ENCODE assay signal across 10 mouse cellular contexts in genomic region chrX:47703080-47703479, GRCm38 (mm10).
DNase-seq lines count a peak whose midpoint lies in the region; ATAC-seq and TF ChIP-seq lines count a peak whose summit lies in the region.
"Had no signal": no experiment of that assay in that cellular context is flagged by ENCODE, and none has a peak within 500 bp of the region (broad histone marks: within the 10 kb centered on the region; RNA-seq: fewer than 3 reads in every experiment).

No protein-coding gene starts in this region.

- DNase-seq in heart, adult 2 months, result no peak
- no peak for DNase-seq in heart, adult 9 months (ENCODE audit: low spot score in 2 of 2)
- peak; percentile 2 for DNase-seq in left cerebral cortex, adult 11 months (ENCODE audit: low spot score)
- no peak for DNase-seq in left cerebral cortex, adult 8-10 months (ENCODE audit: low spot score in 2 of 2)
- peak; percentile 10 for DNase-seq in 416B (ENCODE audit: low read depth)
- DNase-seq in brain, embryonic 14.5 days (ENCODE audit: low read depth), result peak; percentile 7
- DNase-seq in gastrocnemius, postnatal 10 days, result no peak
- DNase-seq: cerebellum, adult 8-10 months had no signal

- no peaks in the 10 kb centered on the region for H3K4me1 ChIP-seq in heart, adult 2 months (ENCODE audit: control insufficient read depth, insufficient read depth, low read length)

- H3K9ac ChIP-seq in heart, adult 2 months (ENCODE audit: low read depth, low read length), result no peak overlapping the region
- H3K9ac ChIP-seq: hindbrain, embryonic 14.5 days had no signal

- no peaks in the 10 kb centered on the region for H3K27me3 ChIP-seq in heart, adult 2 months (ENCODE audit: control insufficient read depth, insufficient read depth, low read length)

- no peaks in the 10 kb centered on the region for H3K79me2 ChIP-seq in heart, adult 2 months (replicated peaks; ENCODE audit: control insufficient read depth, insufficient read depth, low read length)

- no peaks in the 10 kb centered on the region for H3K36me3 ChIP-seq in heart, adult 2 months (ENCODE audit: control insufficient read depth, insufficient read depth, low read length)

- peak; percentile 27; the same call in 1 of the 2 replicates for TF ChIP-seq CTCF in heart, adult 2 months (IDR thresholded peaks at IDR 0.05)
- TF ChIP-seq CTCF in brain, embryonic 14.5 days (IDR thresholded peaks at IDR 0.05; ENCODE audit: borderline replicate concordance, extremely low read depth, insufficient read depth, insufficient read length), result no peak

- ATAC-seq in cerebellum, adult (ENCODE audit: insufficient number of reproducible peaks, low FRiP score, low TSS enrichment), result no peak

- TF ChIP-seq EP300 in heart, adult 2 months (IDR thresholded peaks at IDR 0.05; ENCODE audit: insufficient read depth, low read depth, low read length), result no peak

- TF ChIP-seq POLR2A in heart, adult 2 months (IDR thresholded peaks at IDR 0.05; ENCODE audit: insufficient read depth, low read depth, low read length), result no peak
- no peak for TF ChIP-seq POLR2A in brain, embryonic 14.5 days (IDR thresholded peaks at IDR 0.05; ENCODE audit: borderline replicate concordance, extremely low read depth, insufficient read depth, insufficient read length, poor library complexity, severe bottlenecking)

- H3K4me3 ChIP-seq in heart, adult 2 months, result no peak overlapping the region

- no peak overlapping the region for H3K27ac ChIP-seq in heart, adult 2 months
- H3K27ac ChIP-seq: hindbrain, embryonic 14.5 days had no signal

- intact Hi-C loops in heart, adult 2 months (cut with DNase I), result no loop called here

Comparison
In these comparisons a context has a peak if more than half of its experiments do, and no peak if none do; other contexts are left out.
1. DNase-seq: peak in left cerebral cortex, adult 11 months (single experiment), 416B (single experiment) and brain, embryonic 14.5 days (single experiment); none in heart, adult 2 months (0 of 2), heart, adult 9 months (0 of 2), left cerebral cortex, adult 8-10 months (0 of 2) and gastrocnemius, postnatal 10 days (single experiment).